Mouse (Mus musculus): ENCODE data around the gene Cops7b. TPM values are rescaled to one million over a fixed set of nuclear protein-coding genes. Genes with fewer than 3 reads are reported as not detected.

Cops7b gene
- total and polyA plus RNA-seq, 2 experiments from 2014 or later, result 33.6 to 48.3 TPM

GRCm38 (mm10) chr1:86551299-86551698, 31.4 kb upstream of the Cops7b start:
- no peaks in the 10 kb centered on the region for H3K27me3 ChIP-seq (ENCODE audit: insufficient read depth, low read length)
- no peak overlapping the region for H3K4me2 ChIP-seq (ENCODE audit: low read depth, low read length)
- H3K4me1 ChIP-seq (ENCODE audit: insufficient read depth, low read length), result no peaks in the 10 kb centered on the region
- TF ChIP-seq CTCF (IDR thresholded peaks at IDR 0.05; ENCODE audit: low read depth), result no peak
- no peak for DNase-seq (ENCODE audit: low spot score)
- 90% methylated on average over 4 of the region's 4 CpGs for WGBS
- no peak overlapping the region for H3K9ac ChIP-seq (replicated peaks; ENCODE audit: low read length)
- no peak overlapping the region for H3K27ac ChIP-seq
- no peak overlapping the region for H3K4me3 ChIP-seq (ENCODE audit: low read length)
- no peak for ATAC-seq
- H3K36me3 ChIP-seq (ENCODE audit: insufficient read depth, low read length), result peaks cover 9% of the 10 kb centered on the region; the same call in 1 of the 2 replicates
- H3K9me3 ChIP-seq (ENCODE audit: low read length), result no peaks in the 10 kb centered on the region

GRCm38 (mm10) chr1:86551877-86552276, 30.8 kb upstream of the Cops7b start:
- Histone ChIP-seq H3K36me3 (ENCODE audit: insufficient read depth, low read length) (peaks cover 8% of the 10 kb centered on the region; the same call in 1 of the 2 replicates), H3K4me2 (ENCODE audit: low read depth, low read length) (no peak overlapping the region), H3K4me1 (ENCODE audit: insufficient read depth, low read length) (no peaks in the 10 kb centered on the region), H3K9ac (replicated peaks; ENCODE audit: low read length) (no peak overlapping the region), H3K4me3 (ENCODE audit: low read length) (no peak overlapping the region), H3K27me3 (ENCODE audit: insufficient read depth, low read length) (no peaks in the 10 kb centered on the region), H3K27ac (no peak overlapping the region), H3K9me3 (ENCODE audit: low read length) (no peaks in the 10 kb centered on the region)
- TF ChIP-seq CTCF (IDR thresholded peaks at IDR 0.05; ENCODE audit: low read depth), result no peak
- DNase-seq (ENCODE audit: low spot score) (no peak), ATAC-seq (no peak)
- WGBS, result 53% methylated on average over 2 of the region's 2 CpGs

- no peak for TF ChIP-seq CTCF (IDR thresholded peaks at IDR 0.05; ENCODE audit: low read depth)
- DNase-seq (ENCODE audit: low spot score) (no peak), ATAC-seq (no peak)
- no peaks in the 10 kb centered on the region for H3K9me3 ChIP-seq (ENCODE audit: low read length)
- H3K27me3 ChIP-seq (ENCODE audit: insufficient read depth, low read length), result no peaks in the 10 kb centered on the region
- H3K4me2 ChIP-seq (ENCODE audit: low read depth, low read length), result no peak overlapping the region
- WGBS, result 88% methylated on average over 3 of the region's 3 CpGs
- no peak overlapping the region for H3K27ac ChIP-seq
- H3K36me3 ChIP-seq (ENCODE audit: insufficient read depth, low read length), result 0 out of 2 replicates have a peak, but pooled peaks cover 9% of the 10 kb centered on the region
- H3K4me1 ChIP-seq (ENCODE audit: insufficient read depth, low read length), result no peaks in the 10 kb centered on the region
- no peak overlapping the region for H3K9ac ChIP-seq (replicated peaks; ENCODE audit: low read length)
- no peak overlapping the region for H3K4me3 ChIP-seq (ENCODE audit: low read length)
These were observed 27.0 kb upstream of the Cops7b start for GRCm38 (mm10) chr1:86555665-86556064.

GRCm38 (mm10) chr1:86557872-86558271, 24.8 kb upstream of the Cops7b start:
- Histone ChIP-seq H3K4me1 (ENCODE audit: insufficient read depth, low read length) (no peaks in the 10 kb centered on the region), H3K9me3 (ENCODE audit: low read length) (no peaks in the 10 kb centered on the region), H3K27ac (no peak overlapping the region), H3K9ac (replicated peaks; ENCODE audit: low read length) (no peak overlapping the region), H3K27me3 (ENCODE audit: insufficient read depth, low read length) (no peaks in the 10 kb centered on the region), H3K4me2 (ENCODE audit: low read depth, low read length) (no peak overlapping the region), H3K36me3 (ENCODE audit: insufficient read depth, low read length) (0 out of 2 replicates have a peak, but pooled peaks cover 10% of the 10 kb centered on the region), H3K4me3 (ENCODE audit: low read length) (no peak overlapping the region)
- TF ChIP-seq CTCF (IDR thresholded peaks at IDR 0.05; ENCODE audit: low read depth), result no peak
- WGBS, result 81% methylated on average over 7 of the region's 7 CpGs
- DNase-seq (ENCODE audit: low spot score) (no peak), ATAC-seq (no peak)

GRCm38 (mm10) chr1:86559232-86559631, 23.5 kb upstream of the Cops7b start:
- Histone ChIP-seq H3K4me2 (ENCODE audit: low read depth, low read length) (no peak overlapping the region), H3K27ac (no peak overlapping the region), H3K4me1 (ENCODE audit: insufficient read depth, low read length) (no peaks in the 10 kb centered on the region), H3K36me3 (ENCODE audit: insufficient read depth, low read length) (peaks cover 20% of the 10 kb centered on the region; the same call in 1 of the 2 replicates), H3K27me3 (ENCODE audit: insufficient read depth, low read length) (no peaks in the 10 kb centered on the region), H3K4me3 (ENCODE audit: low read length) (no peak overlapping the region), H3K9ac (replicated peaks; ENCODE audit: low read length) (no peak overlapping the region), H3K9me3 (ENCODE audit: low read length) (no peaks in the 10 kb centered on the region)
- DNase-seq (ENCODE audit: low spot score), result no peak
- ATAC-seq, result no peak
- TF ChIP-seq CTCF (IDR thresholded peaks at IDR 0.05; ENCODE audit: low read depth), result no peak
- WGBS, result 92% methylated on average over 3 of the region's 3 CpGs

DNA sequence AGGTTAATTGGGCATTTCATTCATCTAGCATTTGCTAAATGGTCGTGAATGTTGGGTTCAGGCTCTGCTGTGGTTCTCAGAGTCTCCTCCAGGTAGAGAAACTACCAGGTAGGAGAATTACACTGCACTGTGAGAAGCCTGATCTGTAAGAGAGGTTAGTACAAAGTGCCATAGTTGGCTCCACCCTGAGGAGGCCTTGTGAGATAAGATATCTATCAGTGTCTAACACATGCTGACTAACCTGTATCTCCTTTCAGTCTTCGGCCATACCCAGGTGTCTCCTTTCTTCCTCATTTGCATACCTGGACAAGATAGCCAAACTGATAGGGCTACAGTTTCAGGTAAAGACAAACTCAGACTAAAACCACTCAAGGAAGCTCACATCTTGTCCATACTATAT, 20.0 kb upstream of the Cops7b start:
- Histone ChIP-seq H3K27me3 (ENCODE audit: insufficient read depth, low read length) (no peaks in the 10 kb centered on the region), H3K4me1 (ENCODE audit: insufficient read depth, low read length) (no peaks in the 10 kb centered on the region), H3K36me3 (ENCODE audit: insufficient read depth, low read length) (peaks cover 14% of the 10 kb centered on the region; the same call in 1 of the 2 replicates), H3K4me3 (ENCODE audit: low read length) (no peak overlapping the region), H3K27ac (no peak overlapping the region), H3K4me2 (ENCODE audit: low read depth, low read length) (no peak overlapping the region), H3K9me3 (ENCODE audit: low read length) (no peaks in the 10 kb centered on the region), H3K9ac (replicated peaks; ENCODE audit: low read length) (no peak overlapping the region)
- DNase-seq (ENCODE audit: low spot score), result no peak
- no peak for TF ChIP-seq CTCF (IDR thresholded peaks at IDR 0.05; ENCODE audit: low read depth)
- ATAC-seq, result no peak
- 89% methylated on average over 2 of the region's 2 CpGs for WGBS

GRCm38 (mm10) chr1:86568409-86568808, 14.3 kb upstream of the Cops7b start:
- Histone ChIP-seq H3K4me1 (ENCODE audit: insufficient read depth, low read length) (no peaks in the 10 kb centered on the region), H3K4me2 (ENCODE audit: low read depth, low read length) (no peak overlapping the region), H3K27ac (no peak overlapping the region), H3K9ac (replicated peaks; ENCODE audit: low read length) (no peak overlapping the region), H3K4me3 (ENCODE audit: low read length) (no peak overlapping the region), H3K9me3 (ENCODE audit: low read length) (no peaks in the 10 kb centered on the region), H3K27me3 (ENCODE audit: insufficient read depth, low read length) (no peaks in the 10 kb centered on the region), H3K36me3 (ENCODE audit: insufficient read depth, low read length) (peaks cover 13% of the 10 kb centered on the region)
- no peak for TF ChIP-seq CTCF (IDR thresholded peaks at IDR 0.05; ENCODE audit: low read depth)
- WGBS, result 85% methylated on average over 2 of the region's 2 CpGs
- ATAC-seq (no peak), DNase-seq (ENCODE audit: low spot score) (no peak)
